Mouse (Mus musculus): Measurements from ENCODE around the gene Adat1.

DNA sequence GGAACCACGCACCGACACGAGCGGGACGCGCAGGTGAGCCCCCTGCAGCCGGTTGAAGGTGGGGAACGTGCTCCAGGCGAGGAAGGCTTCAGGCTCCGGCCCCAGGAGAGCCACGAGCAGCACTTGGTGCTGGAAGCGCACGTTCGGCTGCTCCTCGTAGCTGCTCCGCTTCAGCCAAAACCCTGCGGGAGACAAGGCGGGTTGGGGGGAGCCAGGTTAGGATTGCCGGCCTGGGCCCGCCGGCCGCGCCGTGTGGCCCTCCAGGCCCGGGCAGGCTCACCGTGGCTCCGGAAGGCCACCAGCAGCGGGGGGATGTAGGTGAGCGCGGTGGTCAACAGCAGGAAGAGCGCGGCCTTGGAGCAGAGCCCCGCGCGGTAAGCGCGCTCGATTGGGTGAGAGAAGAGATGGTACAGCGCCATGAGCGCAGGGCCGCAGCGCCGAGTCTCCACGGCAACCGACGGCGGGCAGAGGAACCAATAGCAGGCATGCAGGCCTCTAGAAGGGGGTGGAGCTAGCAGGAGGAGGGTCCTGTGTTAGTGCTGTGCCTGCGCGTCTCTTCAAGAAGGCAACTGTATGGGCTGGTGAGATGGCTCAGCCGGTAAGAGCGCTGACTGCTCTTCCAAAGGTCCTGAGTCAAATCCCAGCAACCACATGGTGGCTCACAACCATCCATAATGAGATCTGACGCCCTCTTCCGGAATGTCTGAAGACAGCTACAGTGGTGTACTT, 58.6 kb downstream of the Adat1 start, which contains the start of gene Tmem231:
- TF ChIP-seq EP300 (optimal IDR thresholded peaks at IDR 0.05) (no peak), CTCF (IDR thresholded peaks at IDR 0.05; ENCODE audit: low read depth) (peak; percentile 31)
